Mouse (Mus musculus) heart, postnatal 25 days (tissue): ENCODE measurements at regions not wholly inside any gene's neighbourhood (a gene's known extent, or its start where the extent isn't known, plus 50 kb on each side); places are given as distances from the start of the nearest gene placed in this dataset.

Source experiments
- DNase-seq: peaks from one replicate; pipeline ENCODE4 v3.0.0; 2022; ENCODE audit warnings: low spot score
- intact Hi-C: fragments of 180-260 bp; cut with DNase I; formaldehyde crosslinking; loops from one replicate; pipeline ENCODE4 v1.15.1; 2025

DNA sequence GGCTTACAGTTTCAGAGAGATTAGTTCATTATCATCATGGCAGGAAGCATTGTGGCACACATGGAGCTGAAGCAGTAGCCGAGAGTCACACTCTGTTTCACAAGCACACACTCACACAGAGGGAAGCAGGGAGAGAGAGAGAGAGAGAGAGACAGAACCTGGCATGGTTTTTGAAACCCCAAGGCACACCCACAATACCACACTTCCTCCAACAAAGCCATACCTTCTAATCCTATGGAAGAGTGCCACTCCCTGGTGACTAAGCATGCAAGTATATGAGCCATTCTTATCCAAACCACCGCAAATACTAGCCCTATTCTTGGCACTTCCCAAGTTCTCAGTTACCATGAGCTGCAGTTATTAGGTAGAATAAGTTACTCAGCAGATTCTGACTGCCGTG is 82.5 kb upstream of the Slc38a4 start:
- DNase-seq: no peak
- intact Hi-C loops: loop anchor here (5.0 kb wide), 1 partner anchor 49 kb away; no protein-coding TSS in a partner anchor

DNA sequence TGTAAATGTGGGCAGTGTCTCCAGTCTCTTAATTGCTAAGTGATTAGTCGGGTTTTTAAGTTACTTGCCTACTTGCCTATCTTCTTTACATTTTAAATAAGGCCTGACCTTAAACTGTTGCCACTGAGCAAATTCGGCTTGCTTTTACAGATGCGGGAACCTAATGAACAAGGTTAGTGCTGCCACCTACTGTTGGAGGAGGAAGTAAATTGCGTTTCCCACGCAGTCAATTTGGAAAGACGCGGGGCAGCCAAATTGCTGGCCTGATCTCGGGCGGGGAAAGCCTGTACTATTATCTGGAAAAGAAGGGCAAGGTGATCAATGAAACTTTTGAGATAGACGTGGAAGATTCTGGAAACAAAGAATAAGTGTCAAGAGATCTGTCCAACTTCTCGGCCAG is 79.5 kb upstream of the Slc38a4 start:
- DNase-seq: no peak
- intact Hi-C loops: loop anchor here (1.0 to 5.0 kb wide), 2 partner anchors 52 to 163 kb away; no protein-coding TSS in a partner anchor

DNA sequence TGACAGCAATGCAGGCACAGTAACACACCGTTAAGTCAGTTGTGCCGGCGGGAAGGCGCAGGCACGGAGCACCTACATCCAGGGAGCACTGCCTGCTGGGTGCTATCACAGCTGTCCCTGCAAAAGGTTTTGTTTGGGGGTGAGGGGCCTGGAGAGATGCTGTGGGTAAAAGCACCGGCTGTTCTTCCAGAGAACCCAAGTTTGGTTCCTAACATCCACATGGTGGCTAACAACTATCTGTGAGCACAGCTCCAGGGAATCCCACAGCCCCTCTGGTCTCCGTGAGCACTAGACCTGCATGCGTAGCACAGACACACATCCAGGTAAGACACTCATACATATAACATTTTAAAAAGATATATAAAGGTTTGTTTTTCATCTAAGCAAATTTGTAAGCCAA is 72.0 kb upstream of the Slc38a4 start:
- intact Hi-C loops: no loop called here
- DNase-seq: no peak

DNA sequence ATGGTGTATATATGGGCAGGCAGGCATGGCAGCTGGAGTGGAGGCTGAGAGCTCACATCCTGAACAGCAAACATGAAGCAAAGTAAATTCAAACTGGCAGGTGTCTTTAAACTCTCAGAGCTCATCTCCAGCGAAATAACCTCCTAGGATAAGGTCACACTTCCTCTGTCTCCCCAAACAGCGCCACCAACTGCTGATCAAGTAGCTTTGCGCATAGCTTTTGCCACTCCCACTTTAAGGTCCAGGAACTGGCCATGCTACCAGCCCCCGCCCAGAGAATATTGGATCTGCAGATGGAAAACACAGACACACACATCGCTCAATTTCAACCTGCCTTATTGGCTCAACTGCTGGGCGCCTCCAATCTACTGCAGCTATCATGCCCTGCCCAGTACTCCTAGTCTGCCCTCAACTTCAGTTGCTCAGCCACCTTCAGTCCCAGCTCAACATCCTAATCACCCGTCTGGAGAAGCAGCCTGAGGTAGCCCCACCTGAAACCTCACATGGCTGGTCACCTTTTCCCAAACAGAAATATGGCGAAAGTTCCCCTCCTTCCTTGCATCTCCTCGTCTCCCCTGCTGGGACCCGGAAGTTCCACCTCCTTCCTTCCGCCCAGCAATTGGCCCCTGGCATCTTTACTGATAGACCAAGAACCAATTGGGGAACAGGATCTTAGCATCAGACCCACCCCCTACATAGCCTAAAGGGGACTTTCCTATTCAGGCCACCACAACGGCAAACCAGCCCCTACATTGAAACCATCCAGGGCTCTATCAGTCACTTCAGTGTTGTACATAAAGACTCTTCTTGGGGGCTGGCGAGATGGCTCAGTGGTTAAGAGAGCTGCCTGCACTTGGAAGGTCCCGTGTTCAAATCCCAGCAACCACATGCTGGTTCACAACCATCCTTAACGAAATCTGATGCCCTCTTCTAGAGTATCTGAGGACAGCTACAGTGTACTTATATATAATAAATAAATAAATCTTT is 70.4 kb upstream of the Slc38a4 start:
- DNase-seq: no peak
- intact Hi-C loops: no loop called here

DNA sequence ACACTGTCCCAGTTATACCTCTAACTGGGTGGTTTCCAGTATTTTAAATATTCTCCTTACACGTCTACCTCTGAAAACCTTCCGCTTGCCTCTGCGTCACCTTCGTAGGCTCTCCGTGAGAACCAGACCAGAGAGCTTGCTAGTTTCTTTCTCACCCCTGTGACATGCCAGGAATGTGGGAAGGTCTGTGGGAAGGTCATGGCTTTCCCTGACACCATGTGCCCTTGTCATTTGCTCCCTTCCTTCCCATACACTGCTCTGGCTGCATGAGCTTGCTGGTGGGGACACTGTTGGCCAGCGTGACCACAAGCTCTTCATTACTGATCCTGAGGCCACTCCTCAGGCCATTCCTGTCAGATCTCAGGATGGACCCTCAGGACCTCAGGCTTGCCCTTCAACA is 66.5 kb upstream of the Slc38a4 start:
- intact Hi-C loops: no loop called here
- no peak for DNase-seq

DNA sequence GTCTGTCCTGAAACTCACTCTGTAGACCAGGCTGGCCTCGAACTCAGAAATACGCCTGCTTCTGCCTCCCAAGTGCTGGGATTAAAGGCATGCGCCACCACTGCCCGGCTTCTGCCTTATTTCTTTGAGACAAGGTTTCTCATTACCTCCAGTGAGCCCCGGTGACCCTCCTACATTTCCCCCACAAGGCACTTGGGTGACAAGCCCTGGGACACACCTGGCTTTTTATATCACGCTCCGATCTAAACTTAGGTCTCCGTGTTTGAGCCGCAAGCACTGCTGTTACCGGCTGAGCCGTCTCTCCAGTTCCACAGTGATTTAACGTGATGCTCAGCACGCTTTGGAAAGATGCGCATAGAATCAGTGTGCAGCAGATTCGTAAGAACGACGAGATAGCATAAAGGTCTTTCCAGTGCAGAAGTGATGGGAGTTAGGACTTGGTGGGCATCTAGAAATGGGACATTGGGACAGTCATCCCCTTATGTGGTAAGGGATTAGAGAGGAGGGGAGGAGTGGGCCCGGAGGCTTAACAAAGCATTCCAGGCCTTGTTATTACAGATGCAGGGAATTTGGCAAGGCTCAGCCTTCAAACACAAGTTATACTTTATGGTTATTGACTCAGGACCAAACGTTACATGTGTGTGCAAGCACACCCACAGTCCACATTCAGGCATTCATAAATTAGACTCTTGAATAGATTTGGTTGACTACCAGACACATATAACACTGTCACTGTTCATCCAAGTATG is 56.9 kb upstream of the Slc38a4 start:
- intact Hi-C loops: no loop called here
- DNase-seq: no peak

DNA sequence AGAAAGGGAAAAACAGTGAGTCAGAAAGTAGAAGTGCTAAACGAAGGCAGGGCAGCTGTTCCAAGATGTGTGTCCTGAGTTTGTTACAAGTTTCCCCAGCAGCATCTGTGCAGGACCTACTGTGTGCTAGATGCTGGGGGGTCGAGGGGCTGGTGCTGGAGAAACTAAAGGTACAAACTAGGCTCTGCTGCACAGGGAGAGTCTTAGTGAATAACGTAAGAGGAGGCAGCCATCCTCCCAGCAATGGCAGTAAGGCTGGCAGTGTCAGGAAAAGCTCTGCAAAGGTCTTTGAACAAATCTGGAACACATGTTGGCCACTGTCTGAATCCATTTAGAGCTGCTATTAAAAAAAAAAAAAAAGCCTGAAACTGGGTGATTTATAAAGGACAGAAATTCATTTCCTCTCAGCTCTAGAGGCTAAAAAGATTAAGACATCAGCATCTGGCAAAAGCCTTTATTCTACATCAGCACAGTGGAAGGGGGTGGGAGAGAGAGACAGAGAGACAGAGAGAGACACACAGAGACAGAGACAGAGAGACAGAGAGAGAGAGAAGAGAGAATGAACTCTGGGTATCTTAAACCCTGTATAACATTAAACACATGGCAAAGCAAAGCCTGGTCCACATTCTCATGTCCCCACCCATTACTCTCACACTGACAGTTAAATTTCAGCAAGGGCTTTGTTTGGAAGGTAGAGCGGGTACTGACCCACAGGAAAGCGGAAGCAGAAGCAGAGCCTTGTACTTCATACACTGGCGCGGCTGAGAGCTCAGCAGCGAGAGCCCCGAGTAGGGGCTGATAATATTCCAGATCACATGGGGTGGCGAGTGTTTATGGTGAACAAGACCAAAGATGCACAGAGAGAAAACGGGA is 55.8 kb upstream of the Slc38a4 start:
- DNase-seq: no peak
- intact Hi-C loops: no loop called here

DNA sequence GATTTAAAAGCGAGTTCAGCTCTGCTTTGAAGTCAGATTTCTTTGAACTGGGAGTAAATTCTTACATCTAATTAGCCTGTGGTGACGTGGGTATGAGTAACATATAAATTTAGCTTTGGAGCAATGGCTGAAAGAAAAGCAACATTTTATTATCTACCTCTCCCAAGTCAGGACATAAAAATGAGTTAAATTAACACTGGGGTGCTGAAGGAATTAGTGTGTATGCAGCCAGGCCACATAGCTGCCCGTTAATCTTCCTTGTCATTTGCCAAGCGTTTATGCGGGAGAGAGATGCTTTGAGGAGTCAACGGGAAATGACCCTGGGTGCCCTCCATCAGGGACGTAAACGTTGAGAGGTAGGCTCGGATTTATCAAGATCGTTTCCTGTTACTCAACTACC is 52.0 kb upstream of the Slc38a4 start:
- intact Hi-C loops: no loop called here

DNA sequence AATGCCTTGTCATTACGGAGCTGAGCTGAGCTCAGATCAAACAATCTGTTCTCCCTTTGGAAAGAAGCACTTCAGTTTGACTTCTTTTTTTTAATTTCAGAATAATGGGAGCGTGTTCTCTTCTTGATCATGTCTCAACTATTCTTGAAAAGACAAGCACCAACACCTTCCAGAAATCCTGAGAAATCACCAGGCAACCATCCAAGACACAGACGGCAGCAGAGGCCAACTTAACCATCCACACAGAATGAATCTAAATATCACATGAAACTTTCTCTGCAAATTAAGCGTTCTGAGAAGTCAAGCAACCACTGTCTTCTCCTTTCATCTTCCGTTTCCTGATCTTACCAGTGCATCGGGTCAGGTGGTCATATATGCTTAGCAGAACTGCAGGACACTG is 50.8 kb upstream of the Slc38a4 start:
- DNase-seq: no peak
- intact Hi-C loops: no loop called here

More for the DNA sequence above, 52.0 kb upstream of the Slc38a4 start:
- DNase-seq: no peak
